Mouse (Mus musculus) spleen, postnatal 36 days (tissue): ENCODE results near the gene Il20ra.
"Not testable (repeated sequence)": the region's sequence is repeated elsewhere in the genome, so short reads cannot be mapped to it uniquely, and the experiment has no call there.

Experiments used
- DNase-seq, 2 experiments: peaks; one replicate each; pipeline ENCODE4 v3.0.0; 2022; ENCODE audit warnings: low spot score in 2 of 2, mixed read lengths in 1 of 2

Gene Il20ra

GRCm38 (mm10) chr10:19712421-19712836, at the start of gene Il20ra:
Gene Il20ra, plus strand, starts transcription at chr10:19712570.
- DNase-seq: peak; percentile 36 to 42

GRCm38 (mm10) chr10:19668973-19669372, 43.4 kb upstream of the Il20ra start:
- peak; percentile 56 to 60 for DNase-seq

- no peak for DNase-seq
Observed at GRCm38 (mm10) chr10:19672015-19672414, 40.4 kb upstream of the Il20ra start.

GRCm38 (mm10) chr10:19673146-19673545, 39.2 kb upstream of the Il20ra start:
- DNase-seq: no peak

- DNase-seq: peak in 1 of 2 experiments; percentile 3
Observed at GRCm38 (mm10) chr10:19687686-19688085, 24.7 kb upstream of the Il20ra start.

- DNase-seq: no peak
Observed at GRCm38 (mm10) chr10:19691287-19691686, 21.1 kb upstream of the Il20ra start.

GRCm38 (mm10) chr10:19691771-19692170, 20.6 kb upstream of the Il20ra start:
- DNase-seq: peak; percentile 85 to 89

- no peak for DNase-seq
Observed at GRCm38 (mm10) chr10:19692332-19692731, 20.0 kb upstream of the Il20ra start.

- DNase-seq: peak; percentile 73 to 79
Observed at GRCm38 (mm10) chr10:19692988-19693387, 19.4 kb upstream of the Il20ra start.

GRCm38 (mm10) chr10:19693629-19694028, 18.7 kb upstream of the Il20ra start:
- no peak for DNase-seq

- no peak for DNase-seq
Observed at GRCm38 (mm10) chr10:19699331-19699730, 13.0 kb upstream of the Il20ra start.

- no peak for DNase-seq
Observed at GRCm38 (mm10) chr10:19704445-19704844, 7.9 kb upstream of the Il20ra start.

- DNase-seq: no peak
Observed at GRCm38 (mm10) chr10:19707768-19708167, 4.6 kb upstream of the Il20ra start.

- peak; percentile 9 to 48 for DNase-seq
Observed at GRCm38 (mm10) chr10:19708277-19709070, 3.9 kb upstream of the Il20ra start.

GRCm38 (mm10) chr10:19711020-19711419, 1.4 kb upstream of the Il20ra start:
- DNase-seq: no peak

- no peak for DNase-seq
Observed at GRCm38 (mm10) chr10:19711551-19712171, 709 bp upstream of the Il20ra start.

GRCm38 (mm10) chr10:19718627-19719026, 6.3 kb downstream of the Il20ra start:
- no peak for DNase-seq

- no peak for DNase-seq
Observed at GRCm38 (mm10) chr10:19722320-19722719, 9.9 kb downstream of the Il20ra start.

GRCm38 (mm10) chr10:19724158-19724832, 11.9 kb downstream of the Il20ra start:
- no peak for DNase-seq

- not testable (repeated sequence) for DNase-seq
Observed at GRCm38 (mm10) chr10:19738442-19738841, 26.1 kb downstream of the Il20ra start.

GRCm38 (mm10) chr10:19745662-19746061, 33.3 kb downstream of the Il20ra start:
- no peak for DNase-seq

- DNase-seq: no peak
Observed at GRCm38 (mm10) chr10:19746156-19746555, 33.8 kb downstream of the Il20ra start.
